8 mouse cellular contexts compared by ENCODE assay signal in genomic region chr9:96631389-96632072, GRCm38 (mm10). TPM values are rescaled to one million over a fixed set of nuclear protein-coding genes. Genes with fewer than 3 reads are reported as not detected.
A peak's percentile ranks its signal among the peaks of the same experiment; 100 is the strongest.
DNase-seq lines count a peak whose midpoint lies in the region; ATAC-seq and TF ChIP-seq lines count a peak whose summit lies in the region.

Rasa2 (minus strand) TSS chr9:96631617.

- H3K4me2 ChIP-seq in forebrain, postnatal 0 days (ENCODE audit: low read depth), result peak within 1 kb of the TSS; percentile 80
- peak within 1 kb of the TSS; percentile 85 for H3K4me2 ChIP-seq in lung, embryonic 16.5 days (ENCODE audit: low read depth, low read length)

- peaks cover 9% of the 10 kb centered on the region for H3K36me3 ChIP-seq in G1E (replicated peaks)
- no peaks in the 10 kb centered on the region for H3K36me3 ChIP-seq in forebrain, postnatal 0 days (ENCODE audit: insufficient read depth)
- H3K36me3 ChIP-seq in lung, embryonic 16.5 days (ENCODE audit: control insufficient read depth, insufficient read depth, low read length), result no peaks in the 10 kb centered on the region

- H3K4me1 ChIP-seq in G1E (ENCODE audit: insufficient read depth, low read depth, low read length), result peaks cover 83% of the 10 kb centered on the region
- no peaks in the 10 kb centered on the region for H3K4me1 ChIP-seq in forebrain, postnatal 0 days (ENCODE audit: insufficient read depth)
- peaks cover 12% of the 10 kb centered on the region for H3K4me1 ChIP-seq in lung, embryonic 16.5 days (replicated peaks; ENCODE audit: control insufficient read depth, insufficient read depth, low read length)

- peak; percentile 61 for ATAC-seq in G1E (ENCODE audit: extremely low read depth, insufficient number of reproducible peaks, low FRiP score, poor library complexity, severe bottlenecking)
- peak; percentile 98 for ATAC-seq in forebrain, postnatal 0 days
- ATAC-seq in lung, embryonic 16.5 days (ENCODE audit: low read depth), result peak; percentile 99

- WGBS in forebrain, postnatal 0 days, result 7% methylated on average over 49 of the region's 52 CpGs
- 2% methylated on average over 46 of the region's 52 CpGs for WGBS in lung, embryonic 16.5 days

- no peak for TF ChIP-seq CTCF in G1E (IDR thresholded peaks at IDR 0.05; ENCODE audit: low read depth, low read length)
- no peak for TF ChIP-seq CTCF in forebrain, postnatal 0 days (IDR thresholded peaks at IDR 0.05; ENCODE audit: low read depth)

- H3K4me3 ChIP-seq in G1E (ENCODE audit: low read depth, low read length), result peak within 1 kb of the TSS; percentile 87
- peak within 1 kb of the TSS; percentile 93 for H3K4me3 ChIP-seq in forebrain, postnatal 0 days (ENCODE audit: low read depth, low read length)
- peak within 1 kb of the TSS; percentile 93 for H3K4me3 ChIP-seq in lung, embryonic 16.5 days (ENCODE audit: low read length)

- H3K9me3 ChIP-seq in G1E (replicated peaks), result no peaks in the 10 kb centered on the region
- no peaks in the 10 kb centered on the region for H3K9me3 ChIP-seq in forebrain, postnatal 0 days (ENCODE audit: low read length)
- H3K9me3 ChIP-seq in lung, embryonic 16.5 days (ENCODE audit: control insufficient read depth, low read length), result no peaks in the 10 kb centered on the region

- H3K27me3 ChIP-seq in G1E (ENCODE audit: insufficient read depth, low read length), result no peaks in the 10 kb centered on the region
- H3K27me3 ChIP-seq in forebrain, postnatal 0 days (ENCODE audit: insufficient read depth, low read length), result no peaks in the 10 kb centered on the region
- no peaks in the 10 kb centered on the region for H3K27me3 ChIP-seq in lung, embryonic 16.5 days (ENCODE audit: control insufficient read depth, insufficient read depth, low read depth, low read length)

- DNase-seq in G1E (ENCODE audit: low spot score), result peak; percentile 96
- DNase-seq in cerebellum, adult 18-20 months, result peak; percentile 93 to 94
- DNase-seq in forebrain, postnatal 0 days, result peak; percentile 89
- peak; percentile 94 for DNase-seq in heart, postnatal 4 days
- peak; percentile 51 for DNase-seq in layer of hippocampus, adult 9-10 months (ENCODE audit: low spot score)
- DNase-seq in ovary, postnatal 10 days (ENCODE audit: low spot score), result peak; percentile 80
- DNase-seq in thymus, postnatal 10 days (ENCODE audit: low spot score in 2 of 2), result peak; percentile 92 to 94

- peak within 1 kb of the TSS; percentile 94 for H3K27ac ChIP-seq in forebrain, postnatal 0 days (ENCODE audit: low read depth, low read length)
- peak within 1 kb of the TSS; percentile 98 for H3K27ac ChIP-seq in lung, embryonic 16.5 days (ENCODE audit: low read length)

- H3K9ac ChIP-seq in forebrain, postnatal 0 days, result peak within 1 kb of the TSS; percentile 92
- peak within 1 kb of the TSS; percentile 97 for H3K9ac ChIP-seq in lung, embryonic 16.5 days (ENCODE audit: low read length)

RNA-seq across cellular contexts. Expression of gene Rasa2, which starts in this region (rescaled TPM):
- total RNA-seq in G1E (2014; fragmentation: Nextera tagmentation) (72.8 and 74.8 TPM in 2 replicates), G1E (2017) (41.6 and 54.9 TPM in 2 replicates)
- 2.7 and 3.2 TPM in 2 replicates for polyA plus RNA-seq in G1E (2012)
- 21.5 and 23.2 TPM in 2 replicates for total RNA-seq in forebrain, postnatal 0 days (2014; rRNA removed)
- 5.8 and 14.0 TPM in 2 replicates for polyA plus RNA-seq in forebrain, postnatal 0 days (2015; fragmentation: Nextera tagmentation; extraction: Ambion mirVana)
- total RNA-seq in heart, postnatal 4 days (2021), result 1 to 10 TPM; 9.3 to 9.7 TPM
- polyA plus RNA-seq in lung, embryonic 16.5 days (2015; fragmentation: Nextera tagmentation; extraction: Ambion mirVana), result 15.3 and 18.9 TPM in 2 replicates

Comparison
In these comparisons a context has a peak if more than half of its experiments do, and no peak if none do; other contexts are left out.
1. Peak in every context shown above with its lines: DNase-seq, ATAC-seq, H3K4me3 ChIP-seq and H3K27ac ChIP-seq.